Mouse (Mus musculus): ENCODE results near the gene Rnf166.

DNA sequence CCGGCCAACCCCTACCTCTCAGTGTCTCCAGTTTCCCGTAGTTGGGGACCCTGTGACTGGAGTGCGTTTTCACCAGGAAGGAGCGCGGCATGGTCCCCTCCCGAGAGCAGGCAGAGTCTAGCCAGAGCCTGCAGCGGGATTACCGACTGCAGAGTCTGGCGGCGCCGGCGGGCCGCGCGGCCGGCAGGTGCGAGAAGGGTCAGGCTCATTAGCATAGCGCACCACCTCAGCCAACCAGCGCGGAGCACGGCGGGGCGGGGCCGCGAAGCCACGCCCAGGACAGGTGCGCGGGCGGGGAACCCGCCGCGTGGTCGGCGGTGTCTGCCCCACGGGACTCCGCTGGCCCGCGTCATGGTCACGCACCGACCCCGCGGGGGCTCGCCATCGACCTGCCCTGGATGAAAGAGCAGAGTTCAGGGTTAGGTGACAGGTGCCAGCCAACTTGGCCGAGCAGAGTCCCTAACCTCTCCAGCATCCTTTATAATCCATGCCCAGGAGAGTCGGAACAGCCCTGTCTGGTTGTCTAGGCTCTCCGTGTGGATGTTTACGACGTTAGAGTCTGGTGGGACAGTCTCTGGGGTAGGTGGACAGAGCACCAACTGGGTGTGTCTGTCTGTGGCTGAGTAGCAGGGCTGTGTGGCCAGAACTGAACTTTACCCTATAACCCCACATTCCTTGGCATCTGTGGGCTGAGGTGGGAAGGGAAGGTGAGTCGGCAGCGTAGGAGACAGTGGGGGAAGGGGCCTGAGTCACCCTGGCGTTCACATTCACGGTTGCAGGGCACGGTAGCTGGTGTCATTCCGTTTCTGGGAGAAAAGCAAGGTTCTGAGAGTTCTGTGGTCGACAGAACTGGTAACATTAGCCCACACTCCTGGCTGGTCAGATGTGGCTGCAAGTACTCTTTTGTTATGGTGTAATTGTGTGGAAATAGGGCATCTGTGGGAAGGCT, 15.1 kb downstream of the Rnf166 start, which contains the start of gene Snai3:
- peak; percentile 6; the same call in 1 of the 2 replicates for TF ChIP-seq POLR2A (IDR thresholded peaks at IDR 0.05; ENCODE audit: borderline replicate concordance, control insufficient read depth, low read depth, low read length)
- no peak for TF ChIP-seq CTCF (IDR thresholded peaks at IDR 0.05; ENCODE audit: control insufficient read depth, insufficient read depth, low read length)

Data from bone marrow, adult 2 months (tissue).